Mouse (Mus musculus) megakaryocyte, embryonic 14.5 days (primary cell): Measurements from ENCODE around the gene Phb2.

Source experiments
- FLI1 ChIP-seq: IDR thresholded peaks from 2 replicates; pipeline ENCODE4 v1.6.1; 2012; ENCODE audit warnings: low read length, inconsistent platforms, mixed read lengths
- GATA1 ChIP-seq: IDR thresholded peaks from 3 replicates; pipeline ENCODE4 v1.6.1; 2012; ENCODE audit warnings: mixed read lengths, low read length, inconsistent platforms, borderline replicate concordance

- TF ChIP-seq FLI1 (no peak), GATA1 (no peak)
Observed at GRCm38 (mm10) chr6:124662477-124663423, 49.4 kb upstream of the Phb2 start, which contains the start of gene Lpcat3.
